Mouse (Mus musculus) 3T3-L1 (cell line): Measurements from ENCODE around the gene Spns1.
A peak's percentile ranks its signal among the peaks of the same experiment; 100 is the strongest.
"Not testable (repeated sequence)": the region's sequence is repeated elsewhere in the genome, so short reads cannot be mapped to it uniquely, and the experiment has no call there.

ENCODE experiments used
- DNase-seq: peaks from one replicate; pipeline ENCODE4 v3.0.0-alpha.2; 2015; ENCODE audit warnings: low read depth, low spot score

Gene Spns1

GRCm38 (mm10) chr7:126338906-126339305, 38.3 kb downstream of the Spns1 start:
- DNase-seq: no peak

DNA sequence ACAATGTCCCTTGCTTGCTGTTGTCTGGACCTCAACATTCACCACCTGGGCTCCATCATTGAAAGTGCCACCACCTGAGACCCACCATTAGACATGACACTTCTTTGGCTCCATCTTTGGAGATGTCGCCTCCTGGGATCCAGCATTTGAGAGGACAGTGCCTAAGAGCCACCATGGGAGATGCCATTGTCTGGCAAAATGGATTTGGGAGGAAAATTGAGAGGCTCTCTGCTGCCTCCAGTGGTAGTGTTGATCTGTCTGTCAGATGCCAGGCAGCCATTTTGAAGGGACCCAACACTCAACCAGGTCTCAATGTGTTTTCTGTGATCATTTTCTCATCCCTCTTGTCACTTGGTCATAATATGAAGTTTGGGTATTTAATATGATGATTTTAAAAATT, 41.7 kb downstream of the Spns1 start:
- peak; percentile 20 for DNase-seq

GRCm38 (mm10) chr7:126332691-126333090, 44.6 kb downstream of the Spns1 start:
- DNase-seq: no peak

DNA sequence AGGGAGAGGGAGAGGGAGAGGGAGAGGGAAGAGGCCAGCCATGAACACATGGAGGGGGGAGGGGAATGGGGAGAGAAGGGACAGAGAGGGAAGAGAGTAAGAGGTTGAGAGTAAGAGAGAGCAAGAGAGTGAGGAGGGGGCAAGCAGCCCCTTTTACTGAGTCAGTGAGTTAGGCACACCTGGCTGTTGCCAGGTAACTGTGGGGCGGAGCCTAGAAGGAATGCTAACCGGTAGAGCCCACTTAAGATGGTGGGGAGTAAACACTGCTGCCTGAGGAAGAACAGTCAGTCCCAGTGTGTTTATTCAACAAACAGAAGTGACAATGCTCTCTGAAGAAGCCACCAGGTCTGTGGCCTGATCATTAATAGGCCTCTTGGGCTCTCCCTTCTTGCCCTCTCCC, 46.6 kb downstream of the Spns1 start:
- no peak for DNase-seq

DNA sequence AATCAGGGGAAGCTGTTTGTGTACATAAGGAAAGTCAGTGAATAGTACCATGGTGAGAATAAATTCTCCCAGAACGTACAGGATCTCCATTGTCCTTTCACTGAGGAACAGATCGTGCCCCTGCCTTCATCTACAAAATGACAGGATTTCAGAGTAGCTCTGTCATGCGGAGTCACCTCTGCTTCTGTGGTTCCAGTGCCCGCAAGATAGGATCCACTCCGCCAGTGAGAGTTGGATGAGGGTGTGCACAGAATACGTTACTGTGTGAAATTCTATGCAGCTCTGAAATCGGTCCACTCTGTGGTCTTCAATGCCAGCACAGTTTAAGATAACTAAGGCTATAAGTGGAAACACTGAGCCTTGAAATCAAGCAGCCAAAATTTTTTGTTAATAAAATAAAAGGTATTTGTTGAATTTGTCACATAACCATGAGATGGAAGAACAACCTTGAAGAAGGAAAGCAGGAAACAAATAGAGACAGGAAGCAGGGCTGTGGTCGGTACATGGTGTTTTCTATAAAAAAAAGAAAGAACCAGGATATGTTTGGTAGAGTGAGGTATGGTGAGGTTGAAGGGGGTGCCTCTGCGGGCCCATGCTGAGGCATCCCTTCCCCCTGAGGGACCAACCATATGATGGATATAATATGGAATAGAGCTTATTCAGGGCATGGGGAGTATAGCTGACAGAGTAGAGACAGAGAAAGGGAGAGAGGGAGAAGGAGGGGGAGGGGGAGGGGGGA, 47.2 kb downstream of the Spns1 start:
- no peak for DNase-seq

- DNase-seq: not testable (repeated sequence)
Measured at GRCm38 (mm10) chr7:126328848-126329247, 48.4 kb downstream of the Spns1 start.

- DNase-seq: not testable (repeated sequence)
Measured at GRCm38 (mm10) chr7:126325576-126326273, 51.5 kb downstream of the Spns1 start.

DNA sequence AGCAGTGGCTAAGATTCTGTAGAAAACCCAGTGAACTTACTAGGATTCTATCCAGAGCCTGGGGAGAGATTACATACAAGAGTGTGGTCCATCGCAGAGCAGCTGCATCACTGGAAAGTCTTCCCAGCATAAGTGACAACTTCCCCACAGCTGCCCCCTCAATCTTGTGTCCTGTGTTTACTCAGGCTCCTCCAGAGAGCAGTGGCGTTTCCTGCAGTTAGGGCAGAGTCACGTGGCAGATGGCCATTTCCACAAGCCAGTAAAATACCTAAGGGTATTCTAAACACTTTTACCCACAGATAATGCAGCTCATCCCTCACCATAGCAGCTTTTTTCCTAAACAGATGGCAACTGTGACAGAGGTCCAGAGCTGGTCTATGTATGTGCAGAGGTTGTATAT, 52.5 kb downstream of the Spns1 start:
- DNase-seq: no peak

GRCm38 (mm10) chr7:126323729-126324128, 53.5 kb downstream of the Spns1 start:
- peak; percentile 81 for DNase-seq
